Mouse (Mus musculus) Muller cell, postnatal 12 days (primary cell): Measurements from ENCODE around the gene Cherp.

Experiments used
- DNase-seq: peaks from one replicate; pipeline ENCODE4 v3.0.0-alpha.2; 2015; ENCODE audit errors: inconsistent ontology term

The Cherp gene

DNA sequence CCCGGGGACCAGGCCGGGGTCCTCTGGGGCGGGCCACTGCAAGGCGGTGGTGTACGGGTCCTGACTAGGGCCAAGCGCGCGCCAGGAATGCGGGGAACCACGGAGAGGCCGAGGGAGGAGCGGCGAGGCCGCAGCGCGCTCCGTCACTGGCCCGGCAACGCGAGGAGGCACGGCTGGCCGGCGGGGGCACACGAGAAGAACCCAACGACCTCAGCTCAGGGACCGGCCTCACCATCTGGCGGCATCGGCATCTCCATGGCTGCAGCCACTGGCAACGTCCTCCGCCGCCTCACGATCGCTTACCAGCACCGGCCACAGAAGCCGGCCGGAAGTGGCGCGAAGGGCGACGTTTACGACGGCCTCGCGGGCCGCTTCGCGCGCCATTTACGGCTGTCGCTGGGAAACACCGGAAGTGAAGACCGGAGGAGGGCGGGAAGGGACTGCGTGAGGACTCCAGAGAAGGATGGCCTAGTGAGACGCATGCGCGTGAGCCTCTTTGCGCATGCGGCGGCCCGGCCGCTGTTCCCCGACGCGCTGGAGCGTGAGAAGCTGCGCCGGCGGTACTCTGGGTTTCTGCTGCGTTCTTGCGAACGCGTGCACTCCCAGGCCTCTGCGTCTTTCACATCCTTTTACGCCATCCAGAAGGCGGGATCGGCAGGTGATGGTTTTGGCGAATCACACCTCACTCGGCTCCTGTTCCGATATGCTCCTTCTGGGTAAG lies at the start of gene Cherp:
Gene Cherp, minus strand, starts transcription at position 401 of the 721 bp plus-strand sequence.
- DNase-seq = peak; percentile 99

GRCm38 (mm10) chr8:72521888-72522287 lies 46.9 kb upstream of the Cherp start:
- no peak for DNase-seq

GRCm38 (mm10) chr8:72517421-72517988 lies 42.5 kb upstream of the Cherp start:
- DNase-seq = no peak

- no peak for DNase-seq
These were observed 38.1 kb upstream of the Cherp start for GRCm38 (mm10) chr8:72513158-72513557.

- DNase-seq = no peak
These were observed 37.6 kb upstream of the Cherp start for GRCm38 (mm10) chr8:72512648-72513047.

- no peak for DNase-seq
These were observed 32.5 kb upstream of the Cherp start for GRCm38 (mm10) chr8:72507505-72507904.

DNA sequence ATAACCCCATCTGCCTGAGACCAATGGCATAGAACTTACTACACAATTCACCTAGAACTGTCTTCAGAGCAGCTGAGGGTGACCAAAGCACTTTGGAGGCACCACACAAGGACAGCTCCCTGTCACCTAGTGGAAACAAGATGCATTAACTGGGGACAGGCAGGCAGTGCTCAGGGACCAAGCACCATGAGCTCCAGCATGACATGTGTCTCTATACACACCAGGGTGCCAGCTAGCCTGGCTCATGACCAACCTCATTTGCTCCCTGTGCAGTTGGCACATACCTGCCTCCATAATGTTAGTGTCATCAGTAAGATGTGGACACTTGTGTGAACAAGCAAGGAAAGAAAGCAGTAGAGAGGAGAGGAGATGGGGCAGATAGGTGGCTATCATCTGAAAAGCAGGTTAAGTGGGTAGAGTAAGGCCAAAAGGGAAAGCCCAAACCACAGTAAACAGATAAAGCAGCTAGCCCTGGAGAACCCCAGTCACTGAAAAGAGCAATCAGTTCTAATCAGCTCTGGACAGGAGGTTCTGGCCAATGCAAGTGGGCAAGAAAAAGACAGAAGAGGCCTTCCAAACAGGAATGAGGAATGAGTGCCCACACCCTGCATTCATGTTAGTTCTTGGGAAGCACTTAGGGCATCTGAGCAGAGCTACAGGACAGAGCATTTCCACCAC lies 29.8 kb upstream of the Cherp start:
- DNase-seq = no peak

- no peak for DNase-seq
These were observed 29.1 kb upstream of the Cherp start for GRCm38 (mm10) chr8:72504137-72504536.

GRCm38 (mm10) chr8:72500521-72500931 lies 25.5 kb upstream of the Cherp start:
- no peak for DNase-seq

GRCm38 (mm10) chr8:72499521-72500284 lies 24.7 kb upstream of the Cherp start:
- DNase-seq = no peak

- no peak for DNase-seq
These were observed 23.5 kb upstream of the Cherp start for GRCm38 (mm10) chr8:72498527-72498926.

GRCm38 (mm10) chr8:72497911-72498310 lies 22.9 kb upstream of the Cherp start:
- DNase-seq = no peak

DNA sequence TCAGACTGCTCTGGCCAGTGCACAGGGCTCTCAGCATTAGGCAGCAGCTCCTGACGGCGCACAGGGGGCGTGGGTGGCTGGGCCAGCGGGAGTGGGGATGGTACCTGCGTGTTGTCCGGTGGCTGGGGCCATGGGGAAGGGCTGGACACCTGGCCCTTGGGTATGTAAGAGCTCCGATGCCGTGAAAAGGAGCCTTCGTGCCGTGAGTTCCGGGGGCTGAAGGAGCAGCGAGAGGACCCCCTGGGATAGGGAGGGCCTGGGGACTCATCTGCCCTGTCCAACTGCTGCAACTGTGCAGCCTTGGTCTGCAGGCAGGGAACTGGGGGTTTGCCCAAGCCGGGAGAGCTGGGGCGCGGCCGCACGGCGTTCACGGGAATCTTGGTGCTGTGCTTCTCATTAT lies 21.2 kb upstream of the Cherp start:
- DNase-seq = peak; percentile 43

- no peak for DNase-seq
These were observed 20.5 kb upstream of the Cherp start for GRCm38 (mm10) chr8:72495411-72496111.

- peak; percentile 31 for DNase-seq
These were observed 18.4 kb upstream of the Cherp start for GRCm38 (mm10) chr8:72493381-72493780.

DNA sequence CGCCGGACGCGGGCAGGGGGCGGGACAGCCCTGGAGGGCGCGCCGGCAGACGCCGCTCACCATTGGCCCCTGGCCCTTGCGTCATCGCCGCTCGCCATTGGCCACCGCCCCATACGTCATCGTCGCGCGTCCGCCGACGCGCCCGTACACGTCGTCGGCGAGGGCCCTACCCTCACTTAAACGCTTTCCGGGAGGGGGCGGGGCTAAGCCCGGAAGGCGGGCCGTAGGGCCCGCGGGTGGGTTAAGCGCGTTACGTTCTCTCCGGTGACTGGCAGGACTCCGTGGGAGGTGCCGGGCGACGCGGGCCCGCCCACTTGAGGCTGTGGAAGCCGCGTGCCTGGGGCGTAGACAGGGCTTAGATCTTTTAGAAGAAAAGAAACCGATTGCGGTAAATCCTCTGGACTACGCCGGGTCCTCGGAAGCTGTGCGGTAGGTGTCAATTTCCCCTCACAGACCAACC lies 17.6 kb upstream of the Cherp start:
- DNase-seq = peak; percentile 100

- peak; percentile 30 for DNase-seq
These were observed 16.9 kb upstream of the Cherp start, which contains the start of gene Slc35e1 for GRCm38 (mm10) chr8:72491680-72492621. Gene Slc35e1, minus strand, starts transcription at chr8:72492614.

DNA sequence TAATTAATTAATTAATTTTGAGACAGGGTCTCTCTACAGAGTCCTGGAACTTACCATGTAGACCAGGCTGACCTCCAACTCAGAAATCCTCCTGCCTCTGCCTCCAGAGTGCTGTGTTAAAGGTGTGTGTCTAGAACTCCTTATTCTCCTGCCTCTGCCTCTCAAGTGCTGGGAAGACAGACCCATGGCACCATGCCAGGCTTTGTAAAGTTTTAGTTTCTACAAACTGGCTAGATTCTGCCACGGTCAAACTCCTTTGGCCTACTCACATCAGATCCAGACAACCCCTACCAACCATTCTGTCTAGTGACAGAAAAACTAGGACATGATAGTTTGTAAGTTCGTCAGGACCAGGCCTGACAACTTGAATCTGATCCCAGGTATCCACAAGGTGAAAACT lies 16.0 kb upstream of the Cherp start:
- DNase-seq = no peak

GRCm38 (mm10) chr8:72487014-72487413 lies 12.0 kb upstream of the Cherp start:
- DNase-seq = no peak
